Mouse (Mus musculus) neural tube, embryonic 13.5 days (tissue): Measurements from ENCODE around the gene Sowahb. TPM values are rescaled to one million over a fixed set of nuclear protein-coding genes. Genes with fewer than 3 reads are reported as not detected.

ENCODE experiments used
- ATAC-seq: fragments of 200-750 bp; cut with Nextera tagmentation; 2 replicates; pipeline ENCODE4 v1.8.0; 2017; ENCODE audit warnings: low read depth, mild to moderate bottlenecking, moderate TSS enrichment, moderate library complexity
- H3K27ac ChIP-seq: fragments of 300-500 bp; sonication (generic); replicated peaks from 2 replicates; pipeline ENCODE4 v1.5.1; 2015; ENCODE audit warnings: moderate library complexity, mild to moderate bottlenecking, inconsistent platforms
- H3K27me3 ChIP-seq: fragments of 300-500 bp; sonication (generic); 2 replicates; pipeline ENCODE4 v1.6.1; 2015; ENCODE audit warnings: mild to moderate bottlenecking, inconsistent platforms
- H3K36me3 ChIP-seq: fragments of 300-500 bp; sonication (generic); 2 replicates; pipeline ENCODE4 v1.6.1; 2015; ENCODE audit warnings: mild to moderate bottlenecking, inconsistent platforms
- H3K4me1 ChIP-seq: fragments of 300-500 bp; sonication (generic); replicated peaks from 2 replicates; pipeline ENCODE4 v1.6.1; 2015; ENCODE audit warnings: inconsistent platforms
- H3K4me2 ChIP-seq: fragments of 300-500 bp; sonication (generic); 2 replicates; pipeline ENCODE4 v1.6.1; 2015; ENCODE audit warnings: inconsistent platforms, mild to moderate bottlenecking, moderate library complexity
- H3K4me3 ChIP-seq: fragments of 300-500 bp; sonication (generic); 2 replicates; pipeline ENCODE4 v1.5.1; 2015; ENCODE audit warnings: mild to moderate bottlenecking, inconsistent platforms
- H3K9ac ChIP-seq: fragments of 300-500 bp; sonication (generic); 2 replicates; pipeline ENCODE4 v1.6.1; 2015; ENCODE audit warnings: moderate library complexity, mild to moderate bottlenecking, inconsistent platforms
- H3K9me3 ChIP-seq: fragments of 300-500 bp; sonication (generic); 2 replicates; pipeline ENCODE4 v1.6.1; 2016; ENCODE audit warnings: inconsistent platforms
- WGBS: fragments of 180-500 bp; shearing (Covaris S2); methylation state at CpG from one replicate; pipeline ENCODE4 v1.1.7; 2015; 5-methylcytosine and 5-hydroxymethylcytosine counted together
- polyA plus RNA-seq: library from polyadenylated mRNA; unstranded; fragments of >200 nt; fragmentation: Nextera tagmentation; extraction: Ambion mirVana; gene quantifications from 2 replicates; pipeline ENCODE4 v1.2.1, GENCODE M21; 2015

Gene Sowahb
- not detected in 2 replicates for polyA plus RNA-seq

- peak within 1 kb of the TSS; percentile 62 for H3K9ac ChIP-seq
- no peaks in the 10 kb centered on the region for H3K9me3 ChIP-seq
- H3K4me2 ChIP-seq: peak within 1 kb of the TSS; percentile 96
- H3K36me3 ChIP-seq: no peaks in the 10 kb centered on the region
- H3K4me1 ChIP-seq: peaks cover 23% of the 10 kb centered on the region
- H3K27me3 ChIP-seq: peaks cover 95% of the 10 kb centered on the region
- ATAC-seq: peak; percentile 71
- no peak within 1 kb of the TSS for H3K27ac ChIP-seq
- WGBS: under 1% methylated on average over 68 of the region's 68 CpGs
- peak within 1 kb of the TSS; percentile 49 for H3K4me3 ChIP-seq
Observed at GRCm38 (mm10) chr5:93044584-93045370, at the start of gene Sowahb. Gene Sowahb (minus strand): TSS chr5:93045022.

DNA sequence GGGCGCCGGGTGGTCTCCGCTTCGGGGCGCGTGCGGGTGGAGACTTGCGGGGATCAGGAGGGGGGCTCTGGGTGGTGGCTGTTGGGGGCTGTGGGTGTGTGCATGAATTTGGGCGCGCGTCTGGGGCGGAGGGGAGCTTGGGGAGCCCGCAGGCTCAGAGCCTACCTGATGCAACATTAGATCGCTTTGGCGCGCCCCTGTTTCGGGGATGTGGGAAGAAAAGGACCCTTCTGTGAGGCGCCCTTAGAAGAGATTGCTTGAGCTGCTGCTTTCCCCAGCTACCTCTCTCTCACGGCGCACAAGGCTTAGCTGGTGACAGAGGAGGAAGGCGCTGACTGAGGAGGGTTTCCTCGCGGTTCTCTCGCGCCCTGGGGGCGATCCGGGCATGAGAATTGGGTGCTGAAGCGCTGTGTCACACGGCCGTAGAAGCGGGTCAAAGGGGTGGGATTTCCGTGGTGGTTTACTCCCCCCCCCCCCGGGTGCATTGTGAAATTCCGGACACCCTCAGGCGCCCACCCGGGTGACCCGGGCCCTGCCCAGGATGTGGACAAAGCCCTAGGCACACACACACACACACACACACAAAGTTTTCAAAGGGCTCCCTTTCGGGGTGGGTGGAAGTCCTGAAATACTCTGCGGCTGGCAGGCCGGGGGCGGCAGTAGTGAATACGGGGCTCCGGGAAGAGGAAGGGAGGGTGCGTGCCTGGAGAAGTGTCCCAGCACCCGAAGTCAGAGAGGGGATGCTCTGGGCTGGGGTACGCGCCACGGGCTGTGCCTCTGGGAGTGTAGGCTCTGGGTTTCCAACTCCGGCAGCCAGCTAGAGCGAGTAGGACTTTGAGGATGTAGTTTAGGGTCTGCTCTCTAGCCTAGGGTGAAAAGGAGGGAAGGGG is 49.1 kb upstream of the Sowahb start:
- Histone ChIP-seq H3K4me2 (peak overlapping the region; percentile 90), H3K9ac (peak overlapping the region; percentile 93), H3K27me3 (no peaks in the 10 kb centered on the region), H3K9me3 (no peaks in the 10 kb centered on the region), H3K27ac (peak overlapping the region; percentile 96), H3K4me3 (peak overlapping the region; percentile 65), H3K36me3 (no peaks in the 10 kb centered on the region), H3K4me1 (peaks cover 65% of the 10 kb centered on the region)
- ATAC-seq: peak; percentile 64
- under 1% methylated on average over 47 of the region's 50 CpGs for WGBS

DNA sequence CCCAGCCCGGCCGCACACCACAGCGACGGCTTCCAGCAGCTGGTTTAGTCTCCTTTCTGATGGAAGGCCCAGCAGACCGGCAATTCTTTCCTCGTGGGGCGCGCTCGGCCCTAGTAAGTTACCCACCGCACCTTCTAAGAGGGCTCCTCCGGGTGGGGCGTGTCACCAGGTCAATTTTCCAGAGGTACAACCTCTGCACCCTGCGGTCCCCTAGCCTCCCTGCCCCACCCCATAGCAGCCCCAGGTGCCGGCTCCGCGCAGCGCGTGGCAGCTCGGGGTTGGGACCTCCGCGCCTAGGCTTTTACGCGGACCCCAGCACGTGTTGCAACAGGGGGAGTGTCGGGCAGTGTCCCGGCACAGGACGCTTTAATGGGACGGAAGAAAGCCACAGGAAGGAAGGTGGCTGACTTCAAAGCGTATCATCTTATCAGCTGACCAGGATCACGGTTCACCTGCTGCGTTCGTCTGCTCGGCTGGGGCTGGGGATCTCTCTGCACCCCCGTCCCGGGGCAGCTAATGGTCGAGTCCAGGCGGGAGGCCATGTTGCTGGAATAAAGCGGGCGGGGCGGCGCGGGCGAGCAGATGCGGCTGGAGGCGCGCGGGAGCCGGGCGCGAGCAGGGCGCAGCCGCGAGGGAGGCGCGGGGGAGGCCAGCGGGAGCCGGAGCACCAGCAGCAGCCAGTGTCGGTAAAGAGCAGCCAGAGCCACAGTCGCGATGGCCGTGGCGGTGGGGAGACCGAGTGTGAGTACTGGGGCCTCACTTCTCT is 48.2 kb upstream of the Sowahb start, which contains the start of gene Sept11:
Sept11 (plus strand) TSS at position 581 of the 766 bp plus-strand sequence.
- no peaks in the 10 kb centered on the region for H3K27me3 ChIP-seq
- WGBS: under 1% methylated on average over 63 of the region's 63 CpGs
- H3K36me3 ChIP-seq: no peaks in the 10 kb centered on the region
- peak within 1 kb of the TSS; percentile 65 for H3K4me3 ChIP-seq
- H3K4me2 ChIP-seq: peak within 1 kb of the TSS; percentile 90
- H3K9me3 ChIP-seq: no peaks in the 10 kb centered on the region
- peak; percentile 93 for ATAC-seq
- H3K9ac ChIP-seq: peak within 1 kb of the TSS; percentile 93
- H3K27ac ChIP-seq: peak within 1 kb of the TSS; percentile 96
- peaks cover 56% of the 10 kb centered on the region for H3K4me1 ChIP-seq

- Histone ChIP-seq H3K4me3 (peak overlapping the region; percentile 65), H3K4me2 (peak overlapping the region; percentile 90), H3K27me3 (no peaks in the 10 kb centered on the region), H3K9ac (peak overlapping the region; percentile 93), H3K36me3 (no peaks in the 10 kb centered on the region), H3K9me3 (no peaks in the 10 kb centered on the region), H3K4me1 (peaks cover 48% of the 10 kb centered on the region), H3K27ac (peak overlapping the region; percentile 96)
- ATAC-seq: peak; percentile 41
- whole genome bisulfite sequencing: 9% methylated on average over 28 of the region's 28 CpGs
Observed at GRCm38 (mm10) chr5:93092147-93092781, 47.4 kb upstream of the Sowahb start.

DNA sequence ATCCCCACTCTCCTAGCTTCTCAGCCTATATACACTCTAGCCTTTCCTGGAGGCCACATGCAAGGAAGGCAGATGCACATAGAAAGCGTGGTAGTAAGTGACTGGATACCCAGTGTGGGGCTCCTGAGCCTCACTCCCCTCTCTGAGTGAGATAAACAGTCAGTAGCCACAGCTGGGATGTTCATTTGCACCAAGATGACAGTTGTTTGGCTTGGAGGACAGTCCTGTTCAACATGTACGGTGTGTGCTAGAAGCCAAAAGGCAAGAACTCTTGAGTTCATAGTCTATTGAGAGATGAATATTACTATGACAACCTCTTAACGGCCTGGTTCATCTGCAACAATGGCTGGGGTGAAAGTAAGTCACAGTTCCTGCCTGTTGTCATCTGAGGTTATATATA is 46.4 kb upstream of the Sowahb start:
- ATAC-seq: no peak
- Histone ChIP-seq H3K27me3 (no peaks in the 10 kb centered on the region), H3K27ac (no peak overlapping the region), H3K9ac (no peak overlapping the region), H3K4me3 (peak overlapping the region; percentile 65), H3K36me3 (no peaks in the 10 kb centered on the region), H3K4me2 (peak overlapping the region; percentile 90), H3K4me1 (peaks cover 38% of the 10 kb centered on the region), H3K9me3 (no peaks in the 10 kb centered on the region)
- 55% methylated on average over 3 of the region's 3 CpGs for WGBS

DNA sequence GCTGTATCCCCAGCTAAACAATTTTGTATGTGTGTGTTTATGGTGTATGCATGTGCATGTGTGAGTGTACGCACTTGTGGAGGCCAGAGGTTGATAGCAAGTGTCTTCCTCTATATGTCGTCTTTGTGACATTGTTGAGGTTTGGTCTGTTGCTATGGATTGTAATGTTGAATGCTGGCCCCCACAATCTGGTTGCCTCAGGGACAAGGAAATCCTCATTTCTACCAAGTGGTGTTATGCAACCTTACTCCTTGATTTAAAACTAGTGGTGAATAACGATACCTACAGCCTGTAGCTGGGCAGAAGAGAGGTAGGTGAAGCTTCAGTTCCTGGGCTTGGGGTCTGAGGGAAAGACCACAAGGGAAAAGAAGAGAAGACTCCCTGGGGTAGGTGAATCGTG is 41.1 kb upstream of the Sowahb start:
- Histone ChIP-seq H3K4me1 (peaks cover 2% of the 10 kb centered on the region), H3K4me2 (no peak overlapping the region), H3K27me3 (no peaks in the 10 kb centered on the region), H3K9ac (no peak overlapping the region), H3K4me3 (no peak overlapping the region), H3K9me3 (no peaks in the 10 kb centered on the region), H3K36me3 (no peaks in the 10 kb centered on the region), H3K27ac (no peak overlapping the region)
- 95% methylated on average over 4 of the region's 4 CpGs for WGBS
- ATAC-seq: no peak

DNA sequence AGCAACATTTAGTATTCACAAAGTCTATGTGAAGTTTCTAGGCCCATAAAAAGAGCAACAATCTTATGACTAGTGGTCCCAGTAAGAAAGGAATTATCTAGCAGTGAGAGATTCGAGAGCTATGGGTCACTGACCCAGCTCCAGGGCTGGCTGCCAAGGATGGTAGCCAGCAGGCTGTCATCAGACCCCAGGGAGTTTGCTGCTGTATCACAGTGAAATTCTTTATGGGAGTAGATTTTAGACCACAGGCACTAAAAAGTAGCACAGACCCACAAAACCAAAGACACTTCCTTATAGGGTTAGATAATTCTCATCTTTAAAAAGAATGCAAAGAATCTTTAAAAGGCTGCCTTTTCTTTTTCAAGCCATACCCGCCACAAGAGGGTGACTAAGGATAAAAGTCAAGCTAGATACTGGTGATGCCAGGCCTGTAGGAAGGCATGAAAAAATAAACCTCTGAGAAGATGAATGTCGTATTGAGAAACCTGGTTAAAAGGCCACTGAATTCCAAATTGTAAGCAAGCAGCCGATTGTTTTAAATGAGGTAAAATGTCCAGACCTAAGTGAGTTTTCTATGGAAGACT is 40.3 kb upstream of the Sowahb start:
- Histone ChIP-seq H3K27me3 (no peaks in the 10 kb centered on the region), H3K27ac (no peak overlapping the region), H3K4me3 (no peak overlapping the region), H3K9ac (no peak overlapping the region), H3K4me1 (no peaks in the 10 kb centered on the region), H3K4me2 (no peak overlapping the region), H3K36me3 (no peaks in the 10 kb centered on the region), H3K9me3 (no peaks in the 10 kb centered on the region)
- ATAC-seq: no peak
- 74% methylated on average over 4 of the region's 4 CpGs for WGBS

DNA sequence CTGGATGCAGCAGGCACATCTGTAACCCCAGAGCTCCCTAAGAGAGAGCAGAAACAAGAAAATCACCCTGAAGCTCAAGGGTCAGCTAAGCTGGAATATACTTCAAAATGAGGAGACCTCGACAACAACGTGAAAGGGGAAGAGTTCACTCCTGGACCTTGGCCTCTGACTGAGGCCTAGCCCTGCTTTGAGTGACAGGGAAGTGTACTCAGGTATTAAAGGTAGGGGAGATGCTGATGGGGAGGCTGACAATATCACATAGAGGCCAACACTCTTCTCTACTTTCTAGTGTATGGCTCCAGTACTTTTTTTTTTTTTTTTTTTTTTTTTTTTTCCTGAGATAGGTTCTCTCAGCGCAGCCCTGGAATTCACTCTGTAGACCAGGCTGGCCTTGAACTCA is 34.8 kb upstream of the Sowahb start:
- Histone ChIP-seq H3K9ac (no peak overlapping the region), H3K4me1 (no peaks in the 10 kb centered on the region), H3K4me3 (no peak overlapping the region), H3K36me3 (no peaks in the 10 kb centered on the region), H3K9me3 (no peaks in the 10 kb centered on the region), H3K27ac (no peak overlapping the region), H3K27me3 (no peaks in the 10 kb centered on the region), H3K4me2 (no peak overlapping the region)
- 92% methylated on average over 3 of the region's 3 CpGs for WGBS
- no peak for ATAC-seq

GRCm38 (mm10) chr5:93077661-93078323 is 33.0 kb upstream of the Sowahb start:
- H3K4me3 ChIP-seq: no peak overlapping the region
- no peak overlapping the region for H3K9ac ChIP-seq
- no peaks in the 10 kb centered on the region for H3K36me3 ChIP-seq
- no peaks in the 10 kb centered on the region for H3K9me3 ChIP-seq
- H3K27me3 ChIP-seq: no peaks in the 10 kb centered on the region
- no peaks in the 10 kb centered on the region for H3K4me1 ChIP-seq
- no peak for ATAC-seq
- WGBS: 81% methylated on average over 7 of the region's 7 CpGs
- no peak overlapping the region for H3K4me2 ChIP-seq
- no peak overlapping the region for H3K27ac ChIP-seq

DNA sequence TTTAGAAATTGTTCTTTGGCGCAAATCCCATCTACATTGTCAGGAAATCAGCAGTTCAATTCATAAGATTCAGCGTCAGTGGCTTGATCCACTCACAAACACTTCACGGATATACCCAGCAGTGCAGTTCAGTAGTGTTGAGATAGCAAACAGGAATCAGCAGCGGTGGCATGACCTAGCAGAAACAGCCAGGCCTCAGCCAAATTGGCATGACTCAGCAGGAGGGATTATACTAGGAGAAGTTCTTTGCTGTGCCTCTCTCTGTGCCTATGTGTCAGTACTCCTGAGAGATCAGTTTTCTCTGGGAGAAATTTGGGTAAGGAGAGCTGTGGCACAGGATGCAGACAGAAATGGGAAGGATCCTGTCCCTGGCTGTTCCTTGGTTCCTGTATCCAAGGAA is 16.0 kb upstream of the Sowahb start:
- no peak overlapping the region for H3K4me3 ChIP-seq
- H3K36me3 ChIP-seq: no peaks in the 10 kb centered on the region
- H3K4me2 ChIP-seq: no peak overlapping the region
- H3K9ac ChIP-seq: no peak overlapping the region
- H3K4me1 ChIP-seq: no peaks in the 10 kb centered on the region
- no peak for ATAC-seq
- no peaks in the 10 kb centered on the region for H3K9me3 ChIP-seq
- WGBS: 92% methylated on average over 4 of the region's 4 CpGs
- no peak overlapping the region for H3K27ac ChIP-seq
- H3K27me3 ChIP-seq: no peaks in the 10 kb centered on the region
